Mouse (Mus musculus): ENCODE results near the gene Lexm. TPM values are rescaled to one million over a fixed set of nuclear protein-coding genes. Genes with fewer than 3 reads are reported as not detected.

Gene Lexm
- not detected for total RNA-seq (2021)
- long read RNA-seq, experiment 1 = 0 reads
- long read RNA-seq, experiment 2 = 0 reads

DNA sequence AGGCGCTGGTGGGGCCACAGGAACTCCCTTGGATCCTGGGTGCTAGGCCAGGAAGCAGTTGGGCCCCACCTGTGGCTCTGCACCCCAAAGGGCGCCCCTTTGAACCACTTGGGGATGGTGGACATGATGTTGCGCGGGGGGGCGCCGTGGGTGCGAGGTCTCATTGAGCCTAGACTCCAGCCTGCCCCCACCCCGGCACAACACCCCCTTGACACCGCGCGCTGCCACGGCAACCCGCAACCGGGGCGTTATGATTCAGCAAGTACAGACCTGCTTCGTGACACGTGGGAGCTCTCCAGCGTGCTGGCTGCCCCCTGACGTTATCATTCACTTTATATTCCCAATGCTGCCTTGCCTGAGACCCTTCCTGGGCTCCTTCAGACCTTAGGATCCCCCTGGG is at the start of gene Lexm:
Gene Lexm (minus strand): TSS at position 186 of the 400 bp plus-strand sequence.
- DNase-seq = peak; percentile 22

DNA sequence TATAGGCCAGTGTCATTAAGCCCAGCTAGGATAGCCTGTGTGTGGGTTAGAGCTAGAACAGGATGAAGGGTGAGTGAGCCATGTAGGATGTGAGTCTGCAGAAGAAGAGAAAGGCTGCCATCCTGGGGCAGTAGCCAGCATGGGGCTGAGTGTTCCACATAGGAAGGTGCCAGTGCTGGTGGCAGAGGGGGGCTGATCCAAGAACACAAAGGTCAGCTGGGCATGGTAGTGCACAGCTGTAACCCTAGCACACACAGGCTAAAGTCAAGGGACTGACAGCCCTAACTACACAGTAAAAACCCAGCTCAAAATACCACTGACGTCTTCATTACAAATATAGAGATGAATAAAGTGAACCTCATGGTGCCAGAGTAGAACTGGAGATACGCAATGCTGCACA is 49.5 kb upstream of the Lexm start:
- DNase-seq = no peak

DNA sequence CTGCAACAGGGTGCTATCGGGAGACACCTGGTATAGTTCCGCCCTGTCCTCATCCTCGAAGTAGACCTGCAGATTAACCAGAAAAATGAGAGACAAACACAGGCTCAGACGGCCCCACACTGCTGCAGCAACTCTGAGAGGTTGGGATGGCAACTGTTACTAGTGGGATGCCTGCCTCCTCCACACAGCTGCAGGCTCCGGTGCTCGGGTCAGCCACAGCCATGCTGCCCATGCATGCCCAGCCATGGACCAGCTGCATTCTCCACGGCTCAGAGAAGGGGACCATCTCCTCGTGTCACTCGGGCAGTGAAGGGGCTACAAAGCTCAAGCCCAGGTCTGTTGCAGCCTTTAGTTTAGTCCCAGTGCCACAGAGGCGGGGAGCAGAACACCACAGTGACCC is 48.6 kb upstream of the Lexm start:
- DNase-seq = no peak

DNA sequence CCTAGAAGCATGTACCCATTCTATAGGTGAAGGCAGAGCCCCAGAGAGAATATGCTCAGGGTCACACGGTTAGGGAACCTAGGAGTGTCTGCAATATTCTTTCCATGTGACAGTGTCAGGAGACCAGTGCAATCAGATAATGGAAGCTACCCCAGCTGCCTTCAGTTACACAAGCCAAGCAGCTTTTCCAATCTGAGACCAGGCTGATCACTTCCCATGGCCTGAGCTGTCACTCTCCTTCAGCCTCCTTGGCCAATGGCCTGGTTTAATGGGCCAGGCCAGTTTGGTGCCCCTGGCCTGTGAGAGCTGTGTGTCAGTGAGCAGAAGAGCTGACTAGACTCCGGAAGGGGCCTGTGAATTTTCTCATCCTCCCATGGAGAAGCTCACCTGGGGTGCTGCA is 48.2 kb upstream of the Lexm start:
- DNase-seq = no peak

DNA sequence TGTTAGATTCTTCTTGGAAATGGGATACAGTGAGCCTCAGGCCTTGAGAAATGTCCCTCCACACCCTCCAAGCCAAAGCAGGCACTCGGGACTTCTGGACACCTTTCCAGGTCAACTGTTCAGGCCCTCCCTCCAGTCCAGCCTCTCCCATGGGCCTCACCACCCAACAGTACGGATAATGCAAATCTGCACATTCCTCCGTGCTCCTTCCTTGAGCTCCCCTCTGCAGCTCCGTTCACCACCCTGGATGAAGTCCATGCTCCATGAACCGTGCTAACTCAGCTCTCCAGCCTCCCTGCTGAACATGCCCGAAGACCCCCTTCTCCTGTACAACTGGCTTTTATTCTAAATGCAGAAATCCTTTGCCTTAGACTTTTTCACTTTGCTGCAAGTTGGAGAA is 47.7 kb upstream of the Lexm start:
- DNase-seq = no peak

DNA sequence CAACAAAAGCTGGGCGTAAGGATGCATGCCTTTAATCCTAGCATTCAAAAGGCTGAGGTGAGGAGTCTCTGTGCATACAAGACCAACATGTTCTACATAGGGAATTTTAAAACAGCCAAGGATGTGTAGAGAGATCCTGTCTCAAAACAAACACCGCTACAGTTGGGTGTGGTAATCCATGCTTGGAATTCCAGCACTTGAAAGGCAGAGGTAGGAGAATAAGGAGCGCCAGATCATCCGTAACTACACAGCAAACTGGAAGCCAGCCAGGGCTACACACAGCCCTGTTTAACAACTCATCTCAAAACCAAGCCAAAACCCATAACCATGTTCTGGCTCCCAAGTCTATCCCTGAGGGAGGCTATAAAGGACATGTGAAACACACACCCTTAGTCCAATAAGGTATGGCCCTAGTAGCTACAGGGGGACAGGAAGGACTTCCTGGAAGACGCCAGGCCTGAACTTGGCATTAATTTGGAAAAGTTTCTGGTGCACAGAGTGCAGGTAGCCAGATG is 47.0 kb upstream of the Lexm start:
- DNase-seq = no peak

DNA sequence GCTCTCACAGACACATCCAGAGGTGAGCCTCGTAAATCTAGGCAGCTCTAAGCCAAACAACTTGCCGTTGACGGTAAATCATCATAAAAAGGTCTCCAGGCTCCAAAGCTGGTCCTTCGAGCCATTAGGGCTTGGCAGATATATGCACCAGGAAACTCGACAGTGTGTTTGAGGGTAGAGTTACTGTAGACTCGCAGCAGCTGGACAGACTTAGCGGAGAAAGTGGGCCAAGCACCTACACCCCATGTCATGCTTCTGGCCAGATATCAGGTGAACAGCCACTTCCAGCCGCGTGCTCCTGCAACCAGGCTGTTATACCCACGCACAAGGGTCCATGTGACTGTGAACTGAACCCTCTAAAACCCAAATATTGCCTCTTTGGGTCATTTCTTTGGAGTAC is 38.6 kb upstream of the Lexm start:
- DNase-seq = no peak

DNA sequence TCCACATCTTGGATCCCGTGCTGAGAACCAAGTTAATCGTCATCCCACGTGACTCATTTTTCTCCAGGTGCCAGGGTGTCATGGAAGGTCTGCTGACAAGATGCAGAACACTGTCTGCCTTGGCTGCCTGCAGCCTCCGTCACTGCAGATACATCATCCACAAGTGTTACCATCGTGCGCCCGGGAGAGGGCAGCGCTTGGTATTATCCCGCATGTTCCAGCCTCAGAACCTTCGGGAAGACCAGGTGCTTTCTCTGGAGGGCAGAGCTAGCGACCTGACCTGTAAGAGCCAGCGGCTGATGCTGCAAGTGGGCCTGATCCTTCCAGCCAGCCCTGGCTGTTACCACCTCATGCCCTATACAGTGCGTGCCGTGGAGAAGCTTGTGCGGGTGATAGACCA is 36.0 kb upstream of the Lexm start:
- no peak for DNase-seq

DNA sequence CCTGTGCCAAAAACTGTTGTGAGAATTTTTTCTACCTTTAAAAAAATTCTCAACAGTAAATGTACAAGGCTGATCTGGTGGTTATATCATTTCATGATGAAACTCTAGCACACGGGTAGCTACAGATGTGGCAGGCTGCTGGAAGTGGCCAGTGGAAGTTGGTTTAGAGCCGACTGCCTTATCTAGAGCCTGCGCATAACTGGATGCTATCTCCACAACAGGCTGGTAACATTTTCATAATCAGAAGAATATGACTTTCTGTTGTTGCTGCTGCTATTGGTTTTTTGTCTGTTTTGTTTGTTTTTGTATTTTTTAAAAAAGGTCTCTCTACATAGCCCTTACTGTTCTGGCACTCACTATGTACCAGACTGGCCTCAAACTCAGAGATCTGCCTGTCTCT is 35.5 kb upstream of the Lexm start:
- DNase-seq = no peak

DNA sequence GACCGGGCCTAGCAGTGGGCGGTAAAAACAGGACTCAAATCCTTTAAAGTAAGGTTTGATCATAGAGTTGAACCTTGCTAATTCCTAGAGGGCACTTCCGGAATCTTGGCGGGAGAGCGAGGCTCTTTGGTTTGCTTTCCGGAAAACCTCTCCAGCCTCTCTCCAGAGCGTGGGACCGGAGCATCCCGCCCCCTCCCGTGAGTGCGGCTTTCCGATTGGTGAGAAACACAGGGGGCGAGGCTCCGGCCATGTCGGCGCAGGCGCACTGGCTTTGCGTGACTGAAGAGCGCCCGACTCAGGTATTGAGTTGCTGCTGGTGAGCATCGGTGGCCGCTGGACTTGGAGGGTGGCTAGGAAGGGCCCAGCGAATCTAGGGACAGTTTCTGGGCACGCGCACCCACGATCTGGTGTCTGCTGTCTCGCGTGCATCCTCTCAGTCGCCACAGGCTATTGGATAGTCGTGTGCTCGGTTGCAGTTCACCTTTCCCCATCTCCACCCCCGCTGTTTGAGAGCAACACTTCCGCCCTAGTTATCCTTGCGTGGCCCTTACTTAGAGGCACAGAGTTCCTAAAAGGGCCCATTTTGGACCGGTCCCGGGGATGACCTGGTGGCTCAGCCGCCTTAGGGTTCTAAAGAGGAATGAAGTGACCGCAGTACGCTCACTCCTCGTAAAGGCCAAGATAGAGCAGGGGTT is 33.9 kb upstream of the Lexm start, which contains the start of gene Pars2:
Gene Pars2 (plus strand): TSS at position 237 of the 695 bp plus-strand sequence.
- peak; percentile 97 for DNase-seq

DNA sequence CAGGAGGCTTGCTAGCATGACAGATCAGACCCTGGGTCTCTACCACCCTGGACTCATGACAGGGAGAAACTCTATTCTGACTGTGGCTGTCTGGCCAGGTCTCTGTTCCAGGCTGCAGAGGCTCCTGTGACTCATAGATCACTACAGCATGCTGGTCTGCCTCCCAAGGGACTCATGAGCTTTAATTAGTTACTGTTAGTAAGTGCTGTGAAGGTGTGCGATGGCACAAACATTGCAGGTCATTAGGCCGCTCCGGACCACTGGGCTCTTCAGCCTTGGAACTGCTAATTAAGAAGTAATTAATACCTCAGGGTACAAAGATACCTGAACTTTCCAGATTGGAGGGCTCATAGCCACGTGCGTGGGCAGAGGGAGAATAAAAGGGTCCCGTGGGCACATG is 30.1 kb upstream of the Lexm start:
- DNase-seq = no peak

DNA sequence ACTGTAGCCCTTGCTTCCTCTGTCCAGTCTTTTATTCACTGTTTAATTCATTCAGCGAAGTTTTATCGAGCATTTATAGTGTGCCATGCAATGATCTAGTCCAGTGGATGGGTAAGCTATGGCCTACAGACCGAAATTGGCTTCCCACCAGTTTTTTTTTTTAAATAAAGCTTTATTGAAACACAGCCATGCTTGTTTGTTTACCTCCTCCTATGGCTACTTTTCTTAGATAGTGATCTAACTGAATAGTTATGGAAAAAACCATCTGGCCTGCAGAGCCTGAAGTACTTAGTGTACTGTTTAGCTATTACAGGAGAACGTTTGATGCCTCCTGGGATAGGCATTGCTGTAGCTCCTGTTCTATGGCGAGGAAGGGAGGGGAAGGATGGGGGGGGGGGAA is 28.8 kb upstream of the Lexm start:
- no peak for DNase-seq

DNA sequence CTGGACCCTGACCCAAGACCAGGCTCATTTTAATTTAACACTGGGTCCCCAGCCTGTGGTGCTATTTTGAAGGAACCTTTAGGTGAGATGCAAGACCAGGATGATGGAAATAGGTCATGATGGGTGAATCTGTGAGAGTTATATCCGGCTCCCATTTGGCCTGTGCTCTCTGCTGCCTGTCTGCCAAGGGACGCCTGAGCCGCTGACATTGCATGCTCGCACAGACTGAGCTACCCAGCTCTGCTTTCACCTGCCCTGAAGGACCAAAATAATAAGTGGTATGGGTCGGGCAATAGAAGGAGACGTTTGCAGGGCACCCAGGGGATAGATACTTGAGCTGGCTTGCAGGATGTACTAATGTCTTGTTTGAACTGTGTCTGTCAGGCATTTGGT is 27.2 kb upstream of the Lexm start:
- no peak for DNase-seq

DNA sequence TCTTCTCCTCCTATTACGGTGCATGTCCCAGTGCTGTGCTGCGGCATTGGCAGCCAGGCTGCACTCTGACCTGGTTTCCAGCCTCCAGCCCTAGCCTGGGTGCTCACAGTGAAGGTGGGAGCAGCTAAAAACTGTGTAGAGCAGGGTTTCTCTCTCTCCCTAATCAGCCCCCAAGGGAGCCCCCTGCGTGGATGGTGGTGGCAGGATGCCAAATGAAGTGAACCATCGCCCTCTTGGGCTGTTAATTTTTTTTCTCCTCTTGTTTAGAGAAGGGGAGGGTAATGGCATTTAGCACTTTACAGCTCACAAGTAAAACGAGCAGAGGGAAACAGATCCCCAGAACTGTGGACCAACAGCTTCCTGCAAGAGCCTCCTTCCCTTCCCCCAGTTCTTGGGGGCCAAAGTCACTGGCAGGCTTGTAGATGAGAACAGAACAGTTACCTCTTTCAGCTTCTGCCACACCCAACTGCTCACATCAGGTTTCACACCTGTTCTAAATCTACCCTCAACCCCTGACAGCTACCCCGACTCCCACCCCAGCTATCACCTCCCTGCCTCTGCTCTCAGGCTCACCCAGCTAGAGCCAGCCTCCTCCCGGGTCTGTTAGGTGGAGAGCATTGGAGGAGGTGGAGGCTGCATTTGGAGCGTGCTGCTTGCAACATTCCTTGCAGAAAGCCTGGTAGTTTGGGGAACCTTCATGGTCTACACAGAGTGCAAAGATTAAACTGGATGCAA is 26.6 kb upstream of the Lexm start:
- DNase-seq = peak; percentile 13

DNA sequence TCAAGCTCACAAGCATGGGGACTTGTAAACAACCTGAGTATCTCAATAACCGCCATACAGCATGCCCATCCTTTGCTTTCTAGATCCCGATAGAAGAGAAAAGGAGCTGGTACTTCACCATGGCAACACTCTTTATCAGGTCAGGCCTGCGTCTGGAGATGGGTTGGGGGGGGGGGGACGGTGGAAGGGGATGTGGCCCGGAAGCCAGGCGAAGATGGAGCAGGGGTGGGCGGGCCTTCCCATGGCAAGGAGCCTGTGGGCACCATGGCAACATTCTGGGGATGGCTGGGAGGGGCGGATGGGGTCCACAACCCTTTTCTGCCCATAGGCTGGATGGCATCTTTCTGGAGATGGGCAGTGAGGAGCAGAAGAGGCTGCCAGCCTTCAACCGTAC is 17.0 kb upstream of the Lexm start:
- DNase-seq = no peak

DNA sequence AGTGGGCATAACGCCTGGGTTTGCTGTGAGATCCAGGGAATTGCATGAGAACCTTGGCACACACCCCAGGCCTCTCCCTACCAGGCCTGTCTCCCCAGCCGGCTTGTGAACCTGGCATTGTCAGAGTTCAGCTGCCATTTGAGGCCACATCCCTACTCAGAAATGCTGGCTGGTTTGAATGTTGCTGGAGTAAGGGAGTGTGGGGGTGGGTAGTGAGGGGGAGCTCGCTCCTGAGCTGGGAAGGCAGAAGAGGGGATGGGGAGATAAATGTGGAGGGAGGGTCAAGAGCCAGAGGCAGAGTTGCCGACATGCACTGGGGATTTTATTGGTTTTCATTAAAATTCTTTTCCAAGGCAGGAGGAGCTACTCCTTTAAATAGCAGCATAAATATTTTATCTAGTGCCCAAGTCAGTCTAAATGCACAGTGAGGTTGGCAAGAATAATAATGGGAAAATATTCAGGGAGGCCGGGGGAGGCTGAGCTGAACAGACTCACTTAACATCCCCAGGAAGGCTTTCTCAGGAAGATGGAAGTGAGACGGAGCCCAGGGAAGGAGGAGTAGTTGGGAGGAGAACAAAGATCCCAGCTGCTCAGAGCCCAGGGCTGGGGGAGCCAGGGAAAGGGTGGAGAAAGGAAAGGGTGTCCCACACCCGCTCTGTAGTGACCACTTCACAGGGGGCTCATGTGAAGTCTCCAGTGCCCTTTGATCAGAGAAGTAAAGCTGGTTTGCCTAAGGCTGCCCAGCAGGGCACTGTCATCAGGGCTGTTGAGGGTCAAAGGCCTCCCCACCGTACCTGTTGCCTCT is 16.4 kb upstream of the Lexm start:
- peak; percentile 18 for DNase-seq

DNA sequence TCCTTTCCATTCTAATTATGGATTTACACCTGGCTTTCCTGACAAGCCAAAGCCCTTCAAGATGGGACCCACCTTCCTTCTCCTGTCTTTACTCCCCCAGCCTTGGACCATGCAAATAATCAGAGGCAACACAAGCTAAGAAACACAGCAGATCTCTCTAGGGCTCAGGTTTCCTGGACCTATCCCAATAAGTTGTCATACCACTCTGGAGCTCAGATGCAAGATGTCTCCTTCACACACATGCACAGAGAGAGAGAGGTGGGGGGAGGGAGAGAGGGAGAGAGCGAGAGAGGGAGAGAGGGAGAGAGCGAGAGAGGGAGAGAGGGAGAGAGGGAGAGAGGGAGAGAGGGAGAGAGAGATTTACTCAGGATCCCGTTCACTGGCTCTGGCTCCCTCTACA is 15.3 kb upstream of the Lexm start:
- DNase-seq = no peak

DNA sequence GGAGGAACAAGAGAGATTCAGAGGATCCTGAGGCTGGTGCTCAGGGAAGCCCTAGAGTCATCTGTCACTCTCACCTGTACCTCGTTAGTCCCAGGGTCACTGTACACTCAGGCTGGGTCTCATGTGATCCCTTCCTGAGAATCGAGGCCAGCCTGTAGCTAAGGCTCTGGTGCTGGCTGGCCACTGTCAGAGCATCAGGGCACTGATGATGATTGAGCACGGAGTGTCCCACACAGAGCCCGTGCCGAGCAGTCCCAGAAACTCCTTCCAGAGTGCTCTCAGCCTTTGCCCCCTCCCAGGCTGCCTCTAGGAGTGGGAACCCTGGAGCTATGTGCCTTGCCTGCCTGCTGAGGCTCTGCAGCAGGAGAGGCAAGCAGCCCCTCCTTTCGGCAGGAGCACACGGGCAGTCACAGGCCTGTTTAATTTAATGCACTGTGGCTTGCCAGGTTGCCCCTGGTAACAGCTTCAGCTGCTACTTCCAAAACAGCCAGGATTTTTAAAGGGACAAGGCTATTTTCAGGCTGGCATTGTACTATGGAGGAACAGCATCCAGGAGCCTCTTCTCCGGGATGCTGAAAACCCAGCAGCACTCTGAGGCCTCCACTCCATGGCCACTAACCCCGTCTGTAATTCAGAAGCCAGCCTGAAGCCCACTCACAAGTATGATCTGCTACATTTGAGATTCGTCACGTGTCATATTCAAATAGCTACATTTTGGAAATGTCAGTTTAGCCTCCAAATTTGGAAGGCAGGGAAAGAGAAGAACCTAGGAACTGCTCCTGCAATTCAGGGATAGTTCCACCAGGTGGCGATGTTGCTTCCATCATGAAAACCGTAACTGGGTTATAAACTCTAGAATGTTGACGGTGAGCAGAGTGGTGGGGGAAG is 13.5 kb upstream of the Lexm start:
- peak; percentile 63 for DNase-seq

DNA sequence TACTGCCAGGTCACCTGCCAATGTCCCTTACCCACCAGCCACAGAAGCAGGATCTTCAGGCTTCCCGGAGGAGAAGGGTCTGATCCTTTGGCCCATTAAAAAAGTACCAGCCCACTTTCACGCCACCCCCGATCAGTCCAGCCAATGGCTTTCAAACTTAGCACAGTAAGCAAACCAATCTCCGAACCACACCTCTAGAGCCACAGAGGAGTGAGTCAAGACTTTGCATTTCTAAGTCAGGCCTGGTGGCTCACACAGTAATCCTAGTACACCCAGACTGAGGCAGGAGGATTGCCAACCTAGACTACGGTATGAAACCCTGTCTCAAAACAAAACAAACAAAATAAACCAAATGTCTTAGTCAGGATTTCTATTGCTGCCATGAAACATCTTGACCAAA is 12.3 kb upstream of the Lexm start:
- DNase-seq = no peak

DNA sequence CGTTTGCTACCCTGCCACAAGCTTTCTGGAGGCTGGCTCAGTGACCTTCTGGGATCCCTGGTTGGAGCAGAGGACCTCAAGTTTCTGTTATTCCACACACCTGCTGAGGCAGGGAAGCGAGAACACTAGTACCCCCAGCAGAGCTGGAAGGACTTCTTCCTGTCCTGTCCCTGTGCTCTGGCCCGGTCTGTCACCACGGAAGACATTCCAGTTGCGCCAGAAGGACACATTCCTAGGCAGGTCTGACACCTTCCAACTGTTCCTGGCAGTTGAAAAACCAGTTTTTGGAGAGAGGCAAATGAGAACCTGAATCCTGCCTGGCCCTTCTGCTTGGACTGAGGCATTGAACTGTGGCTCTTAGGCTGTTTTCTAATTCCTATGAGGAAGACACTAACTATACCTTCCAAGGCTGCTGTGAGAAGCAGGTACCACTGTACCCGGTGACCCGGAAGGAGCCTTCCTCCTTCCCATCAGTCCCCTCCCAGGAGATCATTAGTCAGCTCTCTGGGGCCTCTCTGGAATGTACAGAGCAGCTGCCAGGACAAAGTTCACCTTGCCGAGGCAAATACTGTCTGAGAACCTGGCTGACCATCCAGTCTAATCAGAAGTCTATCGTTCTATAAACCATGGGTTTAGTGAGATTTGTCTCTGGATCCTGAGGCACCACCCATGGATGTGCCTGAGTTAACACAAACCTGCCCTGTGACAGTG is 11.8 kb upstream of the Lexm start:
- no peak for DNase-seq

DNA sequence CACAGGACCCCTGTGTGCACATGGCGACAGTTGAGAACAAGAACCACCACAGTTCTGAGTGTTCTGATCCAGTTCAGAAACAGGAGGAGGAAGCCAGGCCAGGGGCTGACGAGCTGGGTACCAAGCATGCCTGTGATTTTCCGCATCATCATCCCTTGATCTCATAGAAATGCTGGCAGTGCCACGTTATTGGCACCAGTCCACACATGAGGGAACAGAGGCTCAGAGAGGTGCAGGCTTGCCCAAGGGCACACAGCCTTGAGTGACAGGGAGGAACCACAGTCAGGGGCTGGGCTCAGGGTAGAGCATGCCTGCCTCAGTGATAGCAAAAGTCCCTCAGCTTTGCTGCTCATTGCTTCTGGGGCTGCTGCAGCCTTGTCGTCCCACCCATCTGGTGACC is 10.8 kb upstream of the Lexm start:
- DNase-seq = peak; percentile 37
